Mouse (Mus musculus) lung, adult 2 months (tissue): ENCODE data around the gene Col4a3. TPM values are rescaled to one million over a fixed set of nuclear protein-coding genes. Genes with fewer than 3 reads are reported as not detected.

Experiments used
- DNase-seq: peaks from one replicate; pipeline ENCODE4 v3.0.0; 2022
- H3K4me1 ChIP-seq: fragments of 200-500 bp; 2 replicates; pipeline ENCODE4 v1.6.1; 2011; ENCODE audit warnings: low read length; ENCODE audit not compliant: control insufficient read depth, insufficient read depth
- H3K4me3 ChIP-seq: fragments of 200-500 bp; replicated peaks from 2 replicates; pipeline ENCODE3; 2011; ENCODE audit warnings: low read depth, mild to moderate bottlenecking, control low read depth, low read length; ENCODE audit errors: extremely low read depth
- CTCF ChIP-seq: fragments of 200-500 bp; IDR thresholded peaks from 2 replicates; pipeline ENCODE4 v1.5.1; 2011; ENCODE audit warnings: mild to moderate bottlenecking, low read length, control low read depth; ENCODE audit not compliant: insufficient read depth
- POLR2A ChIP-seq: fragments of 200-500 bp; IDR thresholded peaks from 2 replicates; pipeline ENCODE4 v1.6.1; 2011; ENCODE audit warnings: low read depth, mild to moderate bottlenecking, control low read depth, low read length, borderline replicate concordance; ENCODE audit errors: extremely low read depth
- WGBS: fragments of 180-500 bp; shearing (Covaris S2); methylation state at CpG from one replicate; pipeline ENCODE4 v1.1.7; 2018; 5-methylcytosine and 5-hydroxymethylcytosine counted together
- polyA plus RNA-seq: library from polyadenylated mRNA; depleted of rRNA; stranded (reverse); fragments of >200 nt; gene quantifications from 2 replicates; pipeline ENCODE4 v1.2.3, GENCODE M21; 2012; rRNA removed

The Col4a3 gene
- polyA plus RNA-seq, 1 experiment, result 64.6 TPM

- 93% methylated on average over 1 of the region's 1 CpGs for WGBS
- Histone ChIP-seq H3K4me3 (no peak overlapping the region), H3K4me1 (no peaks in the 10 kb centered on the region)
- no peak for DNase-seq
- TF ChIP-seq CTCF (0 out of 2 replicates have a peak, but pooled peaks have one; percentile 8), POLR2A (no peak)
These were observed 172.8 kb downstream of the Col4a3 start for GRCm38 (mm10) chr1:82759520-82759919.

GRCm38 (mm10) chr1:82761454-82762169 lies 174.9 kb downstream of the Col4a3 start:
- Histone ChIP-seq H3K4me3 (no peak overlapping the region), H3K4me1 (no peaks in the 10 kb centered on the region)
- WGBS, result 84% methylated on average over 8 of the region's 8 CpGs
- TF ChIP-seq CTCF (no peak), POLR2A (no peak)
- DNase-seq, result no peak

GRCm38 (mm10) chr1:82762274-82762673 lies 175.6 kb downstream of the Col4a3 start:
- H3K4me1 ChIP-seq, result no peaks in the 10 kb centered on the region
- H3K4me3 ChIP-seq, result no peak overlapping the region
- TF ChIP-seq POLR2A, result no peak
- TF ChIP-seq CTCF, result peak; percentile 10; the same call in 1 of the 2 replicates
- WGBS, result 74% methylated on average over 1 of the region's 1 CpGs
- no peak for DNase-seq

- WGBS, result 35% methylated on average over 1 of the region's 1 CpGs
These were observed 179.5 kb downstream of the Col4a3 start for GRCm38 (mm10) chr1:82766227-82766626.

GRCm38 (mm10) chr1:82766641-82767040 lies 179.9 kb downstream of the Col4a3 start:
- H3K4me1 ChIP-seq, result no peaks in the 10 kb centered on the region; the same call in 1 of the 2 replicates
- 50% methylated on average over 4 of the region's 4 CpGs for WGBS
- H3K4me3 ChIP-seq, result no peak overlapping the region
- no peak for TF ChIP-seq POLR2A
- no peak for TF ChIP-seq CTCF
- no peak for DNase-seq

More at GRCm38 (mm10) chr1:82766227-82766626, 179.5 kb downstream of the Col4a3 start:
- H3K4me1 ChIP-seq, result no peaks in the 10 kb centered on the region
- no peak overlapping the region for H3K4me3 ChIP-seq
- DNase-seq, result no peak
- TF ChIP-seq CTCF, result no peak
- no peak for TF ChIP-seq POLR2A

- DNase-seq, result no peak
- Histone ChIP-seq H3K4me3 (no peak within 1 kb of the TSS), H3K4me1 (no peaks in the 10 kb centered on the region; the same call in 1 of the 2 replicates)
- TF ChIP-seq CTCF, result no peak
- TF ChIP-seq POLR2A, result no peak
- 44% methylated on average over 5 of the region's 5 CpGs for WGBS
These were observed 181.5 kb downstream of the Col4a3 start, which contains the start of gene Tm4sf20 for GRCm38 (mm10) chr1:82768269-82768668. Gene Tm4sf20, minus strand, starts transcription at chr1:82768461.

- DNase-seq, result no peak
- TF ChIP-seq POLR2A (no peak), CTCF (no peak)
- H3K4me1 ChIP-seq, result no peaks in the 10 kb centered on the region; the same call in 1 of the 2 replicates
- no peak within 1 kb of the TSS for H3K4me3 ChIP-seq
- 76% methylated on average over 15 of the region's 15 CpGs for WGBS
These were observed 184.4 kb downstream of the Col4a3 start, which contains the start of gene Gm47791 for GRCm38 (mm10) chr1:82771022-82771586. Gene Gm47791, minus strand, starts transcription at chr1:82771243.

Other genes with a start within 250 kb of the Col4a3 start
- gene Col4a4, start 72 bp upstream of the Col4a3 start, polyA plus RNA-seq, result 19.2 and 26.5 TPM in 2 replicates
- 44.8 and 59.1 TPM in 2 replicates for gene Mff, start 138.0 kb downstream of the Col4a3 start, polyA plus RNA-seq
- gene Tm4sf20, start 181.5 kb downstream of the Col4a3 start, polyA plus RNA-seq, result 0.36 TPM in 1 of 2 replicates, not detected in the other
- gene Gm47791, start 184.3 kb downstream of the Col4a3 start, polyA plus RNA-seq, result not detected in 2 replicates